Mouse (Mus musculus) stomach, postnatal 0 days (tissue): ENCODE measurements at regions not wholly inside any gene's neighbourhood (a gene's known extent, or its start where the extent isn't known, plus 50 kb on each side); places are given as distances from the start of the nearest gene placed in this dataset.

Experiments used
- CTCF ChIP-seq: IDR thresholded peaks from 2 replicates; pipeline ENCODE4 v1.5.1; 2016; ENCODE audit warnings: antibody characterized with exemption, low read depth, mild to moderate bottlenecking, moderate library complexity
- EP300 ChIP-seq: optimal IDR thresholded peaks from 2 replicates; pipeline ENCODE3; 2016; ENCODE audit warnings: antibody characterized with exemption

DNA sequence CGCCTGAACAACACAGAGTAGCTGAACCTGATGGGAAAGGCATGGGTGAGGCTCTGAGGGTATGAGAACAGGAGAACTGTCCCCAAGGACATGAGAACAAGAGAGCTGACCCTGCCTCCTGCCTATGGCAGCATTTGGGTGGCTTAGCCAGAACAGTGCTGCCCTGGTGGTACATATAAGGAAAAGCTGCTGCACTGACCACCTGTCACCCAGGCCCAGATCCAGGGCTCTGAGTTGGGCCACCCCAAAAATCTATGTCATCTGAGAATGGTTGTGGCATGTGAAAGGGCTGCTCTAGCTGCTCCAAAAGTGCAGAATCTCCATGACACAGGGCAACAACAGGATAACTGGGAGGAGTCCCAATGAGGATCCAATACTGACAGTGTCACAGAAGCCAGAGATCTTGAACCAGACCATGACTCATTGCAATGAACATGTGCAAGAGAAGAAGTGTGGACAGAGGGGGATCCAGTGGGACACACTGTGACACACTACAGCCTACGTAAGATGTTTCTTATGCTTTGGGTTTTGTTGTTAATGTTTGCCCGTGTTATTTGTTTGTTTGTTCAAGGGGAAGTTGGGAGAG is 58.5 kb upstream of the Galnt15 start:
- TF ChIP-seq CTCF (no peak), EP300 (no peak)
